Mouse (Mus musculus) G1E-ER4 (cell line): ENCODE measurements around the gene Itpk1. TPM values are rescaled to one million over a fixed set of nuclear protein-coding genes. Genes with fewer than 3 reads are reported as not detected.

Experiments
- GATA1 ChIP-seq: IDR thresholded peaks from one replicate; pipeline ENCODE4 v1.8.0; 2012; ENCODE audit warnings: low read length, inconsistent platforms
- polyA plus RNA-seq: library from polyadenylated mRNA; stranded (reverse); fragments of >175 nt; gene quantifications from 2 replicates; pipeline ENCODE4 v1.2.3, GENCODE M21; 2012

The Itpk1 gene
- polyA plus RNA-seq = 3.1 and 5.0 TPM in 2 replicates

GRCm38 (mm10) chr12:102704457-102705198, at the start of gene Itpk1:
Itpk1 (minus strand) TSS chr12:102704930.
- no peak for TF ChIP-seq GATA1

- no peak for TF ChIP-seq GATA1
These were observed 43.5 kb upstream of the Itpk1 start for GRCm38 (mm10) chr12:102748256-102748655.

DNA sequence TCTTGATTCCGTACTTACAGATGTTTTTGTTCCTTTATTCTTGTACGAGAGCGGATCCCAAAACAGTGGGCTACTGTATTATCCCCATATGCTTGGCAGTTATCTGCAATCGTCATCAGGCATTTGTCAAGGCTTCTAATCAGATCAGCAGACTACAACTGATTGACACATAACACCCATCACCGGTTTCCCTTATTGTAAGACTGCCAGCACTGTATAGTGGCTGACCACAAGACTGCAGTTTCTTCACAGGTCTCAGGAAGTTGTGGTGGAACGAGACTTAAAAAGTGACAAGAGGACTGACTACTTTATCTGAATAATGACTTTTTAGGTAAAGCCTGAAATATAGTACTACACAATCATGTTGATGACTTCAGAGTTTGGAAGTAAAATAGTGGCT, 40.1 kb upstream of the Itpk1 start:
- TF ChIP-seq GATA1 = peak; percentile 59

GRCm38 (mm10) chr12:102743589-102744574, 39.2 kb upstream of the Itpk1 start, which contains the start of the genes Moap1 and Tmem251:
Moap1 (minus strand) TSS chr12:102743661.
Tmem251 (plus strand) TSS chr12:102743762.
- TF ChIP-seq GATA1 = no peak

GRCm38 (mm10) chr12:102743036-102743588, 38.4 kb upstream of the Itpk1 start:
- TF ChIP-seq GATA1 = no peak

- no peak for TF ChIP-seq GATA1
These were observed 37.3 kb upstream of the Itpk1 start for GRCm38 (mm10) chr12:102742056-102742455.

DNA sequence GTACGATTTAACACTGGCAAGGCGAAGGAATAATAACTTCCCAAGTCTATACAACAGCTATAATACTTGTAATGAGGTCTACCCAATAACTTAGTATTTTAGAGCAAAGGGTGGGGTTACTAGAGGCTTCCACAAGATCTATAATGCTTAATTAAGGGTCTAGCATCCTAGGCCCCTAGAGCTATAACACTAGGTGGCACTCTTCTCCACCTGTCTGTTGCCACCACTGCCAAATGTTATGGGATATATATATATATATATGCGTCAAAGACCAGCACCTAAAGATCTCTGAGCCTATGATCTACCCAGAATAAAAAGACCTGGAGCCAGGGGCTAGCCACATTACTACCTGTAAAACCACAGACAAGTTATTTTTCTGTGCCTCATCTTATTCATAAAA, 35.6 kb upstream of the Itpk1 start:
- no peak for TF ChIP-seq GATA1

DNA sequence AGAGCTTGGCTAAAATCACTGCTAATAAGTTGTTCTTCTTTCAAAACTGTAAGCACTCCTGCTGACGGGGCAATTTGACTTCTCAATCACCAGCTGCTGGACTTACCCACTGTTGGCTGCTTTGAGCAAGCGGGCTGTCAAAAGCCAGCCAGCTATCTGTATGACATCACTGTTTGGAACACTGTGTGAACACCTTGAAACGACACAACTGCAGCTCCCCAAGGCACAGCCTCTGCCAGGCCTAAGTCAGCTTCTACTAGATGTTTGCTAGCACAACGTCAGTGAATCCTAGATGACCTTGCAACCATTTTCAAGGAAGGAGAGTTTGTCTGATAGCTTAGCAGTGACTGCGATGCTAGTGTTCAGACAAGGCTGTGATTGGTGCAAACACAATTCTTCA, 34.4 kb upstream of the Itpk1 start:
- TF ChIP-seq GATA1 = no peak

- no peak for TF ChIP-seq GATA1
These were observed 28.7 kb upstream of the Itpk1 start for GRCm38 (mm10) chr12:102733381-102733780.

GRCm38 (mm10) chr12:102730798-102731619, 26.3 kb upstream of the Itpk1 start:
- TF ChIP-seq GATA1 = no peak

- TF ChIP-seq GATA1 = no peak
These were observed 25.4 kb upstream of the Itpk1 start for GRCm38 (mm10) chr12:102729855-102730797.

DNA sequence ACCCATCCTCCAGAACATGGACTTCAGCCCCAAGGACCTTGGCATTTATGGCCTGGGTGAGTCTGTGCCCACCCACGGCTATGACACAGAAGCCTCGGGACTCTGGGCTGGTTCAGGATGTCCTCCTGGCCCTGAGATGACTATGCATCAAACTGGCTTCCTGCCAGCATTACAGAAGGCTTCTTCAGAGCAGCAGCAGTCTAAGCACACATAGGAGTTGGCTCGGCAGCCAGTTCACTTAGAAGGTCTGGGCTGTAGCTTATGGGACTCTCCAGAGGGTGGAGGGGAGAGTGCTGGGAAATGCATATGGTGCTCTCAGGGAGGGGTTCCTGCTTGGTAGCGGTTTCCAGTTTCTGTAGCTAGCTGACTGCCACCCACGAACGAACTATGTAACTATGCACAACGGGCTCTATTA, 21.0 kb upstream of the Itpk1 start:
- no peak for TF ChIP-seq GATA1

- no peak for TF ChIP-seq GATA1
These were observed 20.4 kb upstream of the Itpk1 start for GRCm38 (mm10) chr12:102725146-102725545.

DNA sequence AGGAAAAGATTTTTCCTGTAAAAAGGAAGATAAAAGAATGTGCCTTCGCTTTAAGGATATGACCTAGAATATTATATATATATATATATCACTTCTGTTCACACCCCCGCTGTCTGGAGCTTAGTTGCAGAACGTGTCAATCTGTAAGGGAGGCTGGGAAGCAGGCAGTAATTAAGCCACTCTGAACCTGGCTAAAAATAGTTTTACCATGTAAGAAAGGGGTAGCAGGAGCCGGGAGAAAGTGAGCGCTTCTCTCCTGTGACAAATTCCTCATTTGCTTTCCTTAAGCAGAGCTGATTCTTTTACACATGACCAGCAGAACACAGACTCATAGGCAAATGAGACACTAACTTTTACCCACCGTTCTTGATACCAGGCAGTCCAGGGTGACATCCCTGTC, 19.1 kb upstream of the Itpk1 start:
- no peak for TF ChIP-seq GATA1
